Mouse (Mus musculus): ENCODE results near the gene Dck. TPM values are rescaled to one million over a fixed set of nuclear protein-coding genes. Genes with fewer than 3 reads are reported as not detected.

The Dck gene
- total RNA-seq, 2 experiments from 2014 or later, result 15.1 to 18.7 TPM

GRCm38 (mm10) chr5:88791256-88792245 lies 26.8 kb downstream of the Dck start:
- DNase-seq (ENCODE audit: low spot score in 2 of 2), result peak; percentile 16 to 50

DNA sequence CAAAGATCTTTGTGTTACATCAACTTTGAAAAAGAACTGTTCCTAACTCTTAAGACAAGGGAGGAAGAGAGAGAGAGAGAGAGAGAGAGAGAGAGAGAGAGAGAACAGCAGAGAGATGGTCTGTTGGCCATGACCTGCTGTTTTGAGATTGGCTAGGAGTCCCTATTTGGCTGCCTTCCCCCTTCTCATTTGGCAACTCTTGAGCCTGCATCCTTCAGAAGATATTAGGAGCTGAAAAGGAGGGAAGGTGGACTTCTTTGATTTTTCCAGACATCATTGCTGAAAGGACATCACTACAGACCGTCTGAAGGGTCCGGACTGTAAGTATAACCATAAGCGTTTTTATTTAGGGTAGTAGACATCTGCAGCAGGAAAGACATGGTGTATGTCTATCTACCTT lies 28.9 kb downstream of the Dck start:
- no peak for DNase-seq (ENCODE audit: low spot score in 2 of 2)

DNA sequence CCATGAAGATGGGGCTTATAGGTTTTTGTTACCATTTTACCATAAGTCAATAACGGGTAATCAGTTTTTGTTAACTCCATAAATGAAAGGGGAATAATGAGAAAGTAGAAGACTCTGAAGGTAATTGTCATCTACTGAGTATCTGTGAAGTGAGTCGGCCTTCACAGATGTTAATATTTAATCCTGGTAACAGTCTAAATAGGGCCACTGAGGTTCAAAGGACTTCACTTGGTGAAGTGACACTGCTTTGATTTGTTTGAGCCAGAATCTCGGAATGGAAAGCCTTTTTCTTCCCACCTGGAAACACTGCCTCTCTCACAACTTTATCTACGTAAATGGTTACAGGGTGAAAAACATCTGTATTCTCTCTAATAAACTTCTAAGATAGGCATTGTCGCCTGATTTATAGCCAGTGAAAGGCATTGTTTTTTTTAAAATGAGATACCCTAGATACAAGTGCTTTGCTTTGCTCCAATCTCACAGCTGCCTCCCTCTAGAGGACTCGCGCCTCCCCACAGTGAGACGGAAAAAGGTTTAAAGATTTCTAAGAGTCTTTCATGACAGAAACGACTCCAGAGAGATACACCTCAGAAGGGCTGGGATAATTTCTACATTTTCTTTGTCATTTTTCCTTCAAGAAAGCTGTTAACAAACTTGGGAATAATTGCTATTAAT lies 31.3 kb downstream of the Dck start:
- DNase-seq (ENCODE audit: low spot score in 2 of 2), result no peak

DNA sequence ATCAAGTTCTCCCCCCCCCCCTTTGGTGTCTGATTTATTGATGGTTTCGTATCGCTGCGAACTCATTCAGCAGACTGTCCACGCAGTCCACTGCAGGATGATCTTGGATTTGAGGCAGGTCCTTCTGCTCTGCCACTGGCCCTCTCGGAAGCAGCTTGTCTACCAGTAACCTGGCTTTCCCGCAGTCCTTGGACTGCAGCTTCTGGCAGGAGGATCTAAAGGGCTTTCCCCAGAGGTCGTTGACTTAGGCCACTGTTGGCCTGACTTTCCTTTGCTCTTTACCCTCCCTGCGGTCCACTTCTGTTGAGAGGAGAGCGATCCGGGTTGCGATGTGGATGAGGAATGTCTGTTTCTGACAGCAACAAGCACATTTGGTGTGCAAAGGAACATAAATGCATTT lies 31.8 kb downstream of the Dck start:
- no peak for DNase-seq (ENCODE audit: low spot score in 2 of 2)

DNA sequence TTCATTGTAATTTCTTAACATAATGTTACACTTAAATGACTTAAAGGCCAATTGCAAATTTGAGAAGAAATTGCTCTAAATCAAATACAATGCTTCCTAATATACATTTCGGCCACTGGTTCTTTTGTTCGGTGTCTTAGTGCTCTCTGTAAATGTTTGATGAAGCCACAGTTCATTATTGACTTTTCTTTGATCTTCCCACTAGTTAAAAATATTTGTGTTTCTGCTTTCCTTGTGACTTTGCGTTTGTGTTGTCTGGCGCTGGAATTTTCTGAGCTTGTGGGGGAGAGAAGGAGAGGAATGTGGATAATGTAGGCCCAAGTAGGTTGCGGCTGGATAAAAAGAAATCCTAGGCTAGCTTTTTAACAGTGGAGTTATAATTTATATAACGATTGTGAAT lies 32.3 kb downstream of the Dck start:
- no peak for DNase-seq (ENCODE audit: low spot score in 2 of 2)

DNA sequence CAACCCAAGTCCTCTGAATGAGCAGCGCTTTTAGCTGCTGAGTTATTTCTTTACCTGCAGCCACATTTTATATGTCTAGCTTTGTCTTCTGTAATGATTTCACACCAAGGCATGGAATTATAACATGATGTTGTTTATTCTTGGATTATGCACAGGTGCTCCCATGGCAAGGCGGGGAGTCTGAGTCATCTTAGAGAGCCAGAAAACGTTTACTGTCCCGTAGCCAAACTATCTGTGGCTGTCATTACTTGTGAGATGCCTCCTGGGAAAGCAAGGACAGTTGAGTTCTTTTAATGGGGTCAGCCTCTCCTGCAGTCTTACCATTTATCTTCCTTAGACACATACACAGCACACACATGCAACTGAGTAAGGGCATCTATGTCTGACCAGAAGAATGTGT lies 40.8 kb downstream of the Dck start:
- no peak for DNase-seq (ENCODE audit: low spot score in 2 of 2)

- DNase-seq (ENCODE audit: low spot score in 2 of 2), result no peak
Observed at GRCm38 (mm10) chr5:88806278-88806677, 41.5 kb downstream of the Dck start.

- DNase-seq (ENCODE audit: low spot score in 2 of 2), result no peak
Observed at GRCm38 (mm10) chr5:88807342-88807741, 42.5 kb downstream of the Dck start.

GRCm38 (mm10) chr5:88813188-88813587 lies 48.4 kb downstream of the Dck start:
- no peak for DNase-seq (ENCODE audit: low spot score in 2 of 2)

DNA sequence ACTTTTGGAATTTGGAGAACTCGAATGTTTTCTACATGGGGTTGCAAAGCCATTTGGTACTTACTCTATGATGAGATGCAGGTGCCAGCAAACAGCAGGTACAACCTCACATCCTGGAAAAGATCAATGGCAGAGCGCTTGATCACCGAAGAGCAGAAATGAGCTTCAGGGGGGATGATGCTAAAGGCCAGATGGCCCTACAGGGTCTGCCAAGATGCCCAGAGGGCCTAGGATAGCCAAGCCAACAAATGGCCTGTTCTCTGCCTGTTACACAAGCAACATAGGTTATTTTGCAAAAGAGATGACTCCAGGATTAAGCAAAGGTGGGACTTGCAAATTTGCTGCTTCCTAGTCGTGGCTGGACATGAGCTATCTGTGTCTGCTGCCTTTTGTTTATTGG lies 49.8 kb downstream of the Dck start:
- no peak for DNase-seq (ENCODE audit: low spot score in 2 of 2)

DNA sequence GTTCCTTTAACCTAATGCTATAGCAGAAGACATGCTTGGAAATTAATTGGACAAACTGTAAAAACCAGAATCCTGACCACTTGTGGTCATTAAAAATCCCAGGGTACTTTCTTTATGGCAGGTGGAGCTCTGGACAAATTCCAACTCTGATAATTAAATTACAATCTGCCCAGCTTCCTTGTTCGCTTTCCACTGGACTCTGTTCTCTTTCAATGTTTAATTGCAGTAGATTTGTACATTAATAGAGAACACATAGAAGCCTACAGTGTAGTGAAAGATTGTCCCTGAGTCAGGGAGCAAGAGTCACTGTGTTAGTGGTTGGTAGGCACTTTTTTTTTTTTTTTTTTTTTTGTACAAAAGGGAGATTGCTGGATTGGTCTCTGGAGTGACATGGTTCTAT lies 56.7 kb downstream of the Dck start:
- no peak for DNase-seq (ENCODE audit: low spot score in 2 of 2)

DNA sequence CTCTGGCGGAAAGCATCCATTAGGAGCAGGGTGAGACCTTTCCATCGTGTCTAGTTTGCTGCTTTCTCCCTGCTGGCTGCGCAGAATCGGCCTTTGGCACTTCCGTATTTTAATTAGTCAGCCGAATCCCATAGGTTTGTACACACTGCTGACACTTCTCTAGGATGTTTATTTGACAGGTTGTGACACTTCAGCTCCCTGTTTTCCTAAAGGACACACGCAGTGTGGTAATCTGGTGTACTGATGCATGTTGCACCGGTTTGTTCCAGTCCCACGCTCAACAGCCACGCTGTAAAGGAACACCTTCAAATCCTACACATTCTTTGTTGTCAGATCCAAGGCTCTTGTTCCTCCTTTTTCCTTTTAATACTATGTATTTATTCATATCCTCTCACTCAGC lies 60.0 kb downstream of the Dck start:
- DNase-seq (ENCODE audit: low spot score in 2 of 2), result no peak

- DNase-seq (ENCODE audit: low spot score in 2 of 2), result no peak
Observed at GRCm38 (mm10) chr5:88829835-88830571, 65.2 kb downstream of the Dck start.

- DNase-seq (ENCODE audit: low spot score in 2 of 2), result no peak
Observed at GRCm38 (mm10) chr5:88830880-88831279, 66.1 kb downstream of the Dck start.

- no peak for DNase-seq (ENCODE audit: low spot score in 2 of 2)
Observed at GRCm38 (mm10) chr5:88831935-88832334, 67.1 kb downstream of the Dck start.

Other genes starting within 250 kb of the Dck start
- under 1 TPM; 0.51 to 0.87 TPM for gene Jchain, start 237.1 kb upstream of the Dck start, total RNA-seq (2021)
- gene Utp3, start 210.5 kb upstream of the Dck start, total RNA-seq (2021), result 10 to 100 TPM; 29.4 to 29.8 TPM
- 100 to 1,000 TPM; 181 TPM for gene Rufy3, start 200.0 kb upstream of the Dck start, total RNA-seq (2021)
- 100 to 1,000 TPM; 103 to 109 TPM for gene Grsf1, start 88.8 kb upstream of the Dck start, total RNA-seq (2021)
- gene Mob1b, start 44.1 kb upstream of the Dck start, total RNA-seq (2021), result 10 to 100 TPM; 24.4 to 26.2 TPM
- gene Slc4a4, start 121.8 kb downstream of the Dck start, total RNA-seq (2021), result 100 to 1,000 TPM in 1 of 2 experiments, 10 to 100 TPM in 1; 96.7 to 104 TPM

All from left cerebral cortex, adult 18-20 months (tissue).